Mouse (Mus musculus): Measurements from ENCODE around the gene Tmem106c. TPM values are rescaled to one million over a fixed set of nuclear protein-coding genes. Genes with fewer than 3 reads are reported as not detected.

Tmem106c gene
- polyA plus RNA-seq, 1 experiment from 2014 or later: 16.4 TPM

GRCm38 (mm10) chr15:97922421-97922820 lies 41.6 kb upstream of the Tmem106c start:
- Histone ChIP-seq H3K4me1 (ENCODE audit: insufficient read depth) (no peaks in the 10 kb centered on the region), H3K27ac (ENCODE audit: low read depth) (no peak overlapping the region), H3K4me2 (ENCODE audit: low read depth, low read length) (no peak overlapping the region), H3K4me3 (ENCODE audit: low read depth, low read length) (no peak overlapping the region), H3K9ac (replicated peaks) (no peak overlapping the region), H3K27me3 (ENCODE audit: insufficient read depth, low read length) (no peaks in the 10 kb centered on the region), H3K36me3 (replicated peaks; ENCODE audit: insufficient read depth, low read length) (no peaks in the 10 kb centered on the region), H3K9me3 (ENCODE audit: low read length) (no peaks in the 10 kb centered on the region)
- 87% methylated on average over 2 of the region's 2 CpGs for WGBS (ENCODE audit: insufficient replicate concordance)
- TF ChIP-seq CTCF (IDR thresholded peaks at IDR 0.05; ENCODE audit: low read depth): no peak
- TF ChIP-seq EP300 (IDR thresholded peaks at IDR 0.05; ENCODE audit: low read depth): no peak
- no peak for ATAC-seq
- DNase-seq: no peak

GRCm38 (mm10) chr15:97927018-97927417 lies 37.0 kb upstream of the Tmem106c start:
- no peak for ATAC-seq
- Histone ChIP-seq H3K9ac (replicated peaks) (no peak overlapping the region), H3K4me2 (ENCODE audit: low read depth, low read length) (no peak overlapping the region), H3K27me3 (ENCODE audit: insufficient read depth, low read length) (no peaks in the 10 kb centered on the region), H3K36me3 (replicated peaks; ENCODE audit: insufficient read depth, low read length) (no peaks in the 10 kb centered on the region), H3K4me1 (ENCODE audit: insufficient read depth) (peaks cover 4% of the 10 kb centered on the region; the same call in 1 of the 2 replicates), H3K4me3 (ENCODE audit: low read depth, low read length) (no peak overlapping the region), H3K9me3 (ENCODE audit: low read length) (no peaks in the 10 kb centered on the region), H3K27ac (ENCODE audit: low read depth) (no peak overlapping the region)
- no peak for DNase-seq
- no peak for TF ChIP-seq EP300 (IDR thresholded peaks at IDR 0.05; ENCODE audit: low read depth)
- WGBS (ENCODE audit: insufficient replicate concordance): 58% methylated on average over 4 of the region's 4 CpGs

DNA sequence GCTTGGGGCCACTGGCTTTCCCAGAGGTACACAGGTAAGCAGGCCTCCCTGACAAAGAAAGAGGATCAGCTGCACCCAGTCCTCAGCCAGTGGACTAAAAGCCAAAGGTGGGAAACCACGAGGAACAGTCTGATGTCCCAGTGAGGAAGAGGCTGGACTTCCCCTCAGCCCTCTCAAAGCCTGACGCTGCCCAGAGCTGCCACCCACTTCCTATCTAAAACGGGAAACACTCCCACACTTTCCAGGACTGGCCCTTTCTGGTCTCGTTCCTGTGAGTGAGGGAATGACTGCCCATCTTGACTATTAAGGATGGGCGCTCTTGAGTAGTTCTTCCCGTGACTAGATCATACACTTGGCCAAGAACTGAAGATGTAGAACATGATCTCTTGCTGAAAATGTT lies 36.2 kb upstream of the Tmem106c start:
- Histone ChIP-seq H3K9ac (replicated peaks) (no peak overlapping the region), H3K36me3 (replicated peaks; ENCODE audit: insufficient read depth, low read length) (no peaks in the 10 kb centered on the region), H3K9me3 (ENCODE audit: low read length) (no peaks in the 10 kb centered on the region), H3K4me3 (ENCODE audit: low read depth, low read length) (no peak overlapping the region), H3K4me1 (ENCODE audit: insufficient read depth) (peaks cover 4% of the 10 kb centered on the region; the same call in 1 of the 2 replicates), H3K27me3 (ENCODE audit: insufficient read depth, low read length) (no peaks in the 10 kb centered on the region), H3K27ac (ENCODE audit: low read depth) (no peak overlapping the region), H3K4me2 (ENCODE audit: low read depth, low read length) (no peak overlapping the region)
- no peak for DNase-seq
- WGBS (ENCODE audit: insufficient replicate concordance): 42% methylated on average over 6 of the region's 6 CpGs
- TF ChIP-seq CTCF (IDR thresholded peaks at IDR 0.05; ENCODE audit: low read depth): no peak
- no peak for TF ChIP-seq EP300 (IDR thresholded peaks at IDR 0.05; ENCODE audit: low read depth)
- no peak for ATAC-seq

DNA sequence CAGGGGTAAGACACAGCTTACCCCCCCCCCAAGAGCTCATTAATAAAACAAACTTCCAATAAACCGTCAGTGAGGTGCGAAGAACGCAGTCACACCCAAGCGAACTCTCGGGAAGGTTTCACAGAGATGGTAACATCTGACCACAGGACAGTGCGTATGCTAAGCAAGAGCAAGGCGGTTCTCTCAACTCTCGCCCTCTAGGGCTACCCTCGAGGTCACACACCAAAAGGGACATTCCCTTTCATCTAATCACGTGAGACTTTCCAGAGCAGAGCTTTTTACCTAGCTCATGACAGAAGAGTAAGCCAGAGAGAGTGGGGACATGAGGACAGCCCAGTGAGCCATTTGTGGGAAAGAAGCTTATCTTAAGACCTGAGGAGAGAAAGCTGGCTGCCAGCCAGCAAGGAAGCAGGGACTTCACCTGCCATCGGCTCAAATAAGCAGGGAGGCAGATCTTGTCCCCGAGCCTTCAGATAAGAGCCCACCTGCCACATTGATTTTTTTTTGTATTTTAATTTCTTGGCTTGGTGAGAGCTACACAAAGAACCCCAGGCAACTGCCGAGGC lies 34.7 kb upstream of the Tmem106c start:
- 51% methylated on average over 13 of the region's 13 CpGs for WGBS (ENCODE audit: insufficient replicate concordance)
- Histone ChIP-seq H3K9ac (replicated peaks) (no peak overlapping the region), H3K36me3 (replicated peaks; ENCODE audit: insufficient read depth, low read length) (no peaks in the 10 kb centered on the region), H3K4me3 (ENCODE audit: low read depth, low read length) (no peak overlapping the region), H3K4me1 (ENCODE audit: insufficient read depth) (peaks cover 4% of the 10 kb centered on the region; the same call in 1 of the 2 replicates), H3K27me3 (ENCODE audit: insufficient read depth, low read length) (no peaks in the 10 kb centered on the region), H3K9me3 (ENCODE audit: low read length) (no peaks in the 10 kb centered on the region), H3K27ac (ENCODE audit: low read depth) (no peak overlapping the region), H3K4me2 (ENCODE audit: low read depth, low read length) (no peak overlapping the region)
- no peak for DNase-seq
- no peak for TF ChIP-seq CTCF (IDR thresholded peaks at IDR 0.05; ENCODE audit: low read depth)
- TF ChIP-seq EP300 (IDR thresholded peaks at IDR 0.05; ENCODE audit: low read depth): no peak
- ATAC-seq: no peak

GRCm38 (mm10) chr15:97932441-97932840 lies 31.6 kb upstream of the Tmem106c start:
- H3K4me2 ChIP-seq (ENCODE audit: low read depth, low read length): no peak overlapping the region
- TF ChIP-seq CTCF (IDR thresholded peaks at IDR 0.05; ENCODE audit: low read depth) (no peak), EP300 (IDR thresholded peaks at IDR 0.05; ENCODE audit: low read depth) (no peak)
- H3K27me3 ChIP-seq (ENCODE audit: insufficient read depth, low read length): no peaks in the 10 kb centered on the region
- no peak overlapping the region for H3K9ac ChIP-seq (replicated peaks)
- no peak overlapping the region for H3K4me3 ChIP-seq (ENCODE audit: low read depth, low read length)
- ATAC-seq: no peak
- 76% methylated on average over 12 of the region's 12 CpGs for WGBS (ENCODE audit: insufficient replicate concordance)
- peaks cover 4% of the 10 kb centered on the region; the same call in 1 of the 2 replicates for H3K4me1 ChIP-seq (ENCODE audit: insufficient read depth)
- H3K9me3 ChIP-seq (ENCODE audit: low read length): no peaks in the 10 kb centered on the region
- DNase-seq: no peak
- H3K36me3 ChIP-seq (replicated peaks; ENCODE audit: insufficient read depth, low read length): no peaks in the 10 kb centered on the region
- H3K27ac ChIP-seq (ENCODE audit: low read depth): no peak overlapping the region

- Histone ChIP-seq H3K4me1 (ENCODE audit: insufficient read depth) (no peaks in the 10 kb centered on the region), H3K36me3 (replicated peaks; ENCODE audit: insufficient read depth, low read length) (no peaks in the 10 kb centered on the region), H3K4me2 (ENCODE audit: low read depth, low read length) (no peak overlapping the region), H3K9me3 (ENCODE audit: low read length) (no peaks in the 10 kb centered on the region), H3K9ac (replicated peaks) (no peak overlapping the region), H3K27ac (ENCODE audit: low read depth) (no peak overlapping the region), H3K4me3 (ENCODE audit: low read depth, low read length) (no peak overlapping the region), H3K27me3 (ENCODE audit: insufficient read depth, low read length) (no peaks in the 10 kb centered on the region)
- 68% methylated on average over 6 of the region's 6 CpGs for WGBS (ENCODE audit: insufficient replicate concordance)
- no peak for ATAC-seq
- no peak for DNase-seq
- TF ChIP-seq CTCF (IDR thresholded peaks at IDR 0.05; ENCODE audit: low read depth): no peak
- TF ChIP-seq EP300 (IDR thresholded peaks at IDR 0.05; ENCODE audit: low read depth): no peak
Observed at GRCm38 (mm10) chr15:97938580-97938979, 25.4 kb upstream of the Tmem106c start.

- no peak for ATAC-seq
- no peaks in the 10 kb centered on the region for H3K4me1 ChIP-seq (ENCODE audit: insufficient read depth)
- WGBS (ENCODE audit: insufficient replicate concordance): 71% methylated on average over 2 of the region's 2 CpGs
- H3K27me3 ChIP-seq (ENCODE audit: insufficient read depth, low read length): no peaks in the 10 kb centered on the region
- no peaks in the 10 kb centered on the region for H3K9me3 ChIP-seq (ENCODE audit: low read length)
- H3K4me2 ChIP-seq (ENCODE audit: low read depth, low read length): no peak overlapping the region
- H3K27ac ChIP-seq (ENCODE audit: low read depth): no peak overlapping the region
- no peak overlapping the region for H3K9ac ChIP-seq (replicated peaks)
- no peaks in the 10 kb centered on the region for H3K36me3 ChIP-seq (replicated peaks; ENCODE audit: insufficient read depth, low read length)
- DNase-seq: no peak
- no peak for TF ChIP-seq EP300 (IDR thresholded peaks at IDR 0.05; ENCODE audit: low read depth)
- no peak for TF ChIP-seq CTCF (IDR thresholded peaks at IDR 0.05; ENCODE audit: low read depth)
- no peak overlapping the region for H3K4me3 ChIP-seq (ENCODE audit: low read depth, low read length)
Observed at GRCm38 (mm10) chr15:97940088-97940487, 23.9 kb upstream of the Tmem106c start.

All from liver, postnatal 0 days (tissue).